28 mouse cellular contexts compared by ENCODE assay signal in genomic region chr1:36125076-36125475, GRCm38 (mm10). TPM values are rescaled to one million over a fixed set of nuclear protein-coding genes. Genes with fewer than 3 reads are reported as not detected.
DNase-seq lines count a peak whose midpoint lies in the region; ATAC-seq and TF ChIP-seq lines count a peak whose summit lies in the region.
"Had no signal": no experiment of that assay in that cellular context is flagged by ENCODE, and none has a peak within 500 bp of the region (broad histone marks: within the 10 kb centered on the region; RNA-seq: fewer than 3 reads in every experiment).

No protein-coding gene starts in this region.

- 33% methylated on average over 7 of the region's 7 CpGs for WGBS in kidney, postnatal 0 days

- no peak overlapping the region for H3K4me2 ChIP-seq in kidney, postnatal 0 days (ENCODE audit: low read length)
- H3K4me2 ChIP-seq: embryonic facial prominence, embryonic 15.5 days; heart, embryonic 13.5 days; liver, embryonic 11.5 days; lung, embryonic 14.5 days; midbrain, embryonic 12.5 days; neural tube, embryonic 15.5 days had no signal

- H3K9ac ChIP-seq in kidney, postnatal 0 days (ENCODE audit: low read depth, low read length) = no peak overlapping the region
- H3K9ac ChIP-seq: embryonic facial prominence, embryonic 15.5 days; heart, embryonic 13.5 days; lung, embryonic 14.5 days; midbrain, embryonic 12.5 days; neural tube, embryonic 15.5 days had no signal

- peak; percentile 39 for DNase-seq in kidney, postnatal 0 days (ENCODE audit: low spot score)
- no peak for DNase-seq in kidney, postnatal 10 days
- peak; percentile 39 for DNase-seq in urinary bladder, postnatal 14 days (ENCODE audit: low spot score)
- no peak for DNase-seq in urinary bladder, adult 18-20 months (ENCODE audit: low spot score in 2 of 2)
- DNase-seq in adrenal gland, postnatal 14 days = peak; percentile 75
- no peak for DNase-seq in cerebellum, postnatal 4 days (ENCODE audit: low spot score in 2 of 2)
- no peak for DNase-seq in retina, embryonic 14.5 days (ENCODE audit: low spot score)
- DNase-seq: B cell, adult 2 months; cerebellum, adult 9-10 months; heart, adult 18-20 months; heart, postnatal 14 days; kidney, adult 11 months; kidney, postnatal 14 days; lung, embryonic 14.5 days; right cerebral cortex, postnatal 14 days; thymus, adult 2 months; thymus, postnatal 4 days had no signal

- ATAC-seq in kidney, postnatal 0 days (replicated peaks; ENCODE audit: low FRiP score, low read depth) = no peak
- ATAC-seq: activated CD4-positive, CD25-positive, alpha-beta regulatory T cell, adult 4 months; forebrain, embryonic 14.5 days; hindbrain, postnatal 0 days had no signal

- no peaks in the 10 kb centered on the region for H3K27me3 ChIP-seq in kidney, postnatal 0 days (ENCODE audit: insufficient read depth, low read length)
- H3K27me3 ChIP-seq: CH12.LX; embryonic facial prominence, embryonic 15.5 days; heart, embryonic 13.5 days; midbrain, embryonic 12.5 days; neural tube, embryonic 15.5 days had no signal

- TF ChIP-seq CTCF in kidney, postnatal 0 days (IDR thresholded peaks at IDR 0.05; ENCODE audit: low read depth) = no peak

- H3K27ac ChIP-seq in kidney, postnatal 0 days = peak overlapping the region; percentile 8; the same call in 1 of the 2 replicates
- H3K27ac ChIP-seq: embryonic facial prominence, embryonic 15.5 days; heart, embryonic 13.5 days; hindbrain, postnatal 0 days; limb, embryonic 10.5 days; midbrain, embryonic 12.5 days; neural tube, embryonic 15.5 days had no signal

- H3K9me3 ChIP-seq in kidney, postnatal 0 days (replicated peaks; ENCODE audit: low read length) = no peaks in the 10 kb centered on the region
- H3K9me3 ChIP-seq: embryonic facial prominence, embryonic 15.5 days; heart, embryonic 13.5 days; limb, embryonic 10.5 days; midbrain, embryonic 12.5 days; neural tube, embryonic 15.5 days had no signal

- H3K4me1 ChIP-seq in kidney, postnatal 0 days (replicated peaks; ENCODE audit: insufficient read depth, low read length) = peaks cover 8% of the 10 kb centered on the region
- H3K4me1 ChIP-seq: embryonic facial prominence, embryonic 15.5 days; midbrain, embryonic 12.5 days had no signal

- H3K4me3 ChIP-seq in kidney, postnatal 0 days (replicated peaks; ENCODE audit: low read depth, low read length) = no peak overlapping the region
- H3K4me3 ChIP-seq: embryonic facial prominence, embryonic 15.5 days; heart, embryonic 13.5 days; limb, embryonic 10.5 days; midbrain, embryonic 12.5 days; neural tube, embryonic 15.5 days had no signal

- no peaks in the 10 kb centered on the region for H3K36me3 ChIP-seq in kidney, postnatal 0 days (ENCODE audit: insufficient read depth, low read length)
- H3K36me3 ChIP-seq: embryonic facial prominence, embryonic 15.5 days; G1E; heart, embryonic 13.5 days; limb, embryonic 10.5 days; midbrain, embryonic 12.5 days; neural tube, embryonic 15.5 days had no signal

RNA-seq across cellular contexts. Expression of gene Hs6st1, which starts 56.9 kb away (rescaled TPM):
- 13.7 and 23.6 TPM in 2 replicates for polyA plus RNA-seq in kidney, postnatal 0 days (2015; fragmentation: Nextera tagmentation; extraction: Ambion mirVana)
- total RNA-seq in adrenal gland, postnatal 14 days (2021) = 71.6 and 89.0 TPM in 2 replicates

Comparison
In these comparisons a context has a peak if more than half of its experiments do, and no peak if none do; other contexts are left out.
1. DNase-seq: peak in kidney, postnatal 0 days (single experiment), urinary bladder, postnatal 14 days (single experiment) and adrenal gland, postnatal 14 days (single experiment); none in kidney, postnatal 10 days (single experiment), urinary bladder, adult 18-20 months (0 of 2), cerebellum, postnatal 4 days (0 of 2) and retina, embryonic 14.5 days (single experiment).